Mouse (Mus musculus) mouse trophoblast stem cell (cell line): ENCODE results near the gene Gm45140.

Source experiments
- in situ Hi-C, 2 experiments: fragments of 300-500 bp; cut with MseI, MboI; formaldehyde crosslinking; loops; 2 replicates in 1 of 2; 3 replicates in 1 of 2; pipeline ENCODE4 v1.15.1; 2025

Gene Gm45140

DNA sequence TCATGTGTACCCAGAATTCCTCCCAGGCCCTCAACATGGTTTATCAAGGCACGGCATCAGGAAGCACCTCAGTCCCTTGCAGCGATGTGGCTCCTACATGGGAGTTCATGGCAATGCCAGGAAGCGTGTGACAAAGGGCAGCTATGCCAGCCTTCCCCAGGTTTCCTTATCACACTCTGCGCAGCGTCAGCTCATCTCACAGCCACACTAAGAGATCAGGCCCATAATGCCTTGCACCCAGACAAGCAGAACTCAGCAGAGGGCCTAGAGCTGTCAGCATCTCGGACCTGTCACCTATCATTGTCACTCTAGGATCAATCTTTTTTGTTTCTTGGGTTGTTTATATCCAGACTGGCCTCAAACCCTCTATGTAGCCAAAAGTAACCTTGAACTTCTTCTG lies 36.0 kb downstream of the Gm45140 start:
- in situ Hi-C loops: no loop called here

DNA sequence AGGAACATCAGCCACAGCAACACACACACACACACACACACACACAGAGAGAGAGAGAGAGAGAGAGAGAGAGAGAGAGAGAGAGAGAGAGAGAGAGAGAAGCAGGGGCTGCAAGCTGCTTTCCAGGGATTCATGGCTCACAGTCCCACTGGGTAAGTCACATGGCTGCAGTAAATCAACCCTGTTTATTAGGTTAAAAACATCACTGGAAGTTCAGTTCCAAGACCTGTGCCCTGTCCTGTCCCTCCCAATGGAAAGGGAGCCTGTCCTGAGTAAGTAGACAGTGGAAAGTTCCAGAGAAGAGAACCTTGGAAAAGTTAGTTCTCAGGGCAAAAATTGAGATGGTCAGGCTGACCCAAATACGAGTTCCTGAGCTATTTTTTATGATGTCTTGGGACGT lies 38.3 kb downstream of the Gm45140 start:
- in situ Hi-C loops: no loop called here

- in situ Hi-C loops: no loop called here
Measured at GRCm38 (mm10) chr6:87796251-87796880, 39.2 kb downstream of the Gm45140 start.

GRCm38 (mm10) chr6:87795385-87796150 lies 40.0 kb downstream of the Gm45140 start:
- in situ Hi-C loops: no loop called here

DNA sequence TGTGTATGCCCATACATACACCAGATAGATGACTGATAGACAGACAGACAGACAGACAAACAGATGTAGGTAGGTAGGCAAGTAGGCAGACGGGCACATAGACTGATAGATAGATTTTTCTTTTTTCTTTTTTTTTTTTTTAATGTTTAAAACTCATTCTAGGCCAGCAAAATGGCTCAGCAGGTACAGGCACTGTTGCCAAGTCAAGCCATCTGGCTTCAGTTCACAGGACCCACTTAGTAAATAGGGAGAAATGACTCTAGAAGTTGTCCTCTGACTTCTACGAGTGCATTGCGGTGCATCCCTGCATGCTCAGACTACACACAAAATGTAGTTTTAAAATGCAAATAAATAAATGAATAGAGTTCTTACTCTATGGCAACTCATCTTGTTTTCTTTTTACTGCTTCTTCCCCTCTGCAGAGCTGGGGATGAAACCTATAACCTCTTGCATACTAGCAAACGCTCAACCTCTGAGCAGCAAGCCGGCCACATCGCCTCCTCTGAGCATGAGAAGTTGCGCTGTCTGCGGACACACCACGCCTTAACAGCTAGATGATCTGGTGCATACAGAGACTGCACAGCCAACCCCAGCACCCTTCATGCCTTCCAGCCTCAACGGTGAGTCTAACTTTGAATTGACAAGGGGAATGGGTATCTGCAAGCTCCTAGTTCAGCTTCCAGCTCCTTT lies 41.6 kb downstream of the Gm45140 start:
- in situ Hi-C loops: no loop called here

DNA sequence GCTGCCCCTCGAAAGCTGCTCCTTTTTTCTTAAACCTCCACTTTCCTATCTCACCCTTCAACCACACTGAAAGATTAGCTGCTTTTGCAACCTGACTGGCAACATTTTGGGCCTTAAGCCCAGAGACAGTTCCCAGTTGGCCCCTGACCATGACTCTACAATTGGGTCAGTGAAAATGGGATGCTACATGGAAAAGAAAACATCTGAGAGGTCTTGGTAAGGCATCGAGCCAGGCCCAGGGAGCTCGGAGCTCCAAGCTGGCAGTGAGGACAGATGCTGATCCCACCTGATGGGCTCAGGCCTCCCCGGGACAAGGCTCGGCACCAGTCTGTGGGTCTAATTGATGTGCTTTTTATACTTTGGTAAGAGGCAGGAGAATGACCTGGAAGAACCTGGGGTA lies 43.8 kb downstream of the Gm45140 start:
- in situ Hi-C loops: no loop called here

- in situ Hi-C loops: no loop called here
Measured at GRCm38 (mm10) chr6:87790779-87791480, 44.7 kb downstream of the Gm45140 start.

- in situ Hi-C loops: no loop called here
Measured at GRCm38 (mm10) chr6:87789791-87790190, 45.8 kb downstream of the Gm45140 start.

- in situ Hi-C loops: no loop called here
Measured at GRCm38 (mm10) chr6:87788896-87789587, 46.6 kb downstream of the Gm45140 start.

- in situ Hi-C loops: no loop called here
Measured at GRCm38 (mm10) chr6:87788266-87788895, 47.2 kb downstream of the Gm45140 start.

DNA sequence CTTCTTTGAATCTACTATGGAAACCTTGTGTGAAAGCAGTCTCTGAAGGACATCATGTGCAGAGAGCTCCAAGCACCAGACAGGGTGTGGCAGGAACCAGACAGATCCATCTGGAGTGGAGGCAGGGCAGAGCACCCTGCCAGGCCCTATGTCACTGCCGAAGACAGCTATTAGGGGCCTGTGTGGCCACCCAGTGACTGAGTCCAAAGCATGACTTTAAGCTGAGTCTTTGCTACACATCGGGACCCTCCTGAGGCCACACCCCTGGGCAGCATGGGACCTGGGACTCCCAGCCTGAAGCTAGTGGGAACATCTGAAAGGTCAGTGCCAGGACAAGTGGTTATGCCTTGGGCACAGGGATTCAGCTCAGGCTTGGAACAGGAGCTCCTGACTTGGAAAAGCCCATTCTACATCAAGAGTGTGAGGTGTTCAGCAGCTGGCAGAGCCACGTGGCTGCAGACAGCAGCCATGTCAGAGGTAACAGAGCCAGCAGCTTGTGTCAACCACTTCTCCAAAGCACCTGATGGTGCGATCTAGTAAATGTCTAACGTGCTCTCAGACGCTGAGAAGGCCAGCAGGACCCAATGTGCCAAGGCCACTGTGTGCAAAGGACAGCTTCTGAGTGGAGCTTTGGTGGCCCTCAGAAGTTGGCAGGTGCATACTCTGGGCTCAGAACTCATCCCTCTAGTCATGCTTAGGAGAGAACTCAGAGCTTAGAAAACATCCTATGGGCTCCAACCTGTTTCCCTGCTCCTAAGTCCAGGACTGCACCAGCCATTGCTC lies 48.3 kb downstream of the Gm45140 start:
- in situ Hi-C loops: no loop called here

GRCm38 (mm10) chr6:87786621-87787020 lies 49.0 kb downstream of the Gm45140 start:
- in situ Hi-C loops: no loop called here

DNA sequence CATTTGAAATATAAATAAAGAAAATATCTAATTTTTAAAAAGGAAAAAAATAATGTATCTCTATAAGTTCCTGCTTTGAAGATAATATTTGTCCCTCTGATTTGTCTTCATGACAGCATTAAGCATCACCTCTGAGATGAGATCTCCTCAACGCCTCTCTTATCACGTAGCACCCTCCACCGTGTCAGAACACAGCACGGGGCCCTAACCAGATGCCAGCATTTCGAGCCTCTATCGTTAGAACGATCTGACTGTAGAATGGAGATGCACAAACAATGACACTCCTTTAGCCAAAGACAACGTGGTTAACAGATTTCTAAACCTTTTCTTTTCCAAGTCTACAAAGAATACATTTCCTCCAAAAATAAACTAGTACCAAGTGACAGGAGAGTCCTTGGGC lies 51.6 kb downstream of the Gm45140 start:
- in situ Hi-C loops: no loop called here

- in situ Hi-C loops: no loop called here
Measured at GRCm38 (mm10) chr6:87780546-87781301, 54.9 kb downstream of the Gm45140 start.

- in situ Hi-C loops: no loop called here
Measured at GRCm38 (mm10) chr6:87779174-87780165, 56.1 kb downstream of the Gm45140 start.

DNA sequence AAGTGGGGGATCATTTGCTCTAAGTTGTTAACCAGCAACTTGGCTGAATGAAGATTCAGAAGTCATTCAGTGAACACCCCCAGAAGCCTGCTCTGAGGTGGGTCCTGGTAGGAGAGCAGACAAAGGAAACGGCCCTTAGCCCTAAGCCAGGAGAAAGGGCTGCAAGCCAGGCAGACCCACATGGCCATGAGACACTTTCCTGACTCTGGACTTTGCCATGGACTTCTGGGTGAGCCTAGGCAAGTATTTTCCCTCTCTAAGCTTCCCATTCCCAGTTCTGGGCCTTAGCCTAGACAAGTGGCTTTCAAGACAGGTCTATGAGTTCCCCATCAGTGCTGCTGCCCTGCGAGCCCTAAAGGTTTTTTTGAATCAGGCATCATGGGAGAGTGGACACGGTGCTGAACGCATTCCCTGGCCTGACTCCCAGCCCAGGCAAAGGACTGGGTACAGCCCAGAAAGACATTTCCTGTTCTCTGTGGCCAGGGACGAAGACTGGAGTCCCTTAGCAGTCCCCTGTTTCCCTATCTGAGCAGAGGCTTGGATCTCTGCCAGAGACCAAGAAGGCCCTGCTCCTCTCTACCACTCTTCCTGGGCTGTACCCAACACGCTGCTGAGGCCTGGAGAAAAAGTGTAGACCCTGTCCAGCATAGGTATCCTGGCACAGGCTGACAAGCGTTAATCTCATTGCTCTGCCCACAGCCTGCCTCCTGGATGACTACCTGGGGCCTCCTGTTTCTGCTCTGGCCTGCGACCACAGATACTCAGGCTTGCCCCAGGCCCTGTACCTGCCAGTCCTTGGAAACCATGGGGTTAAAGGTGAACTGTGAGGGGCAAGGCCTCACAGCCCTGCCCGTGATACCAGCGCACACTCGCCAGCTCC lies 57.1 kb downstream of the Gm45140 start:
- in situ Hi-C loops: no loop called here

DNA sequence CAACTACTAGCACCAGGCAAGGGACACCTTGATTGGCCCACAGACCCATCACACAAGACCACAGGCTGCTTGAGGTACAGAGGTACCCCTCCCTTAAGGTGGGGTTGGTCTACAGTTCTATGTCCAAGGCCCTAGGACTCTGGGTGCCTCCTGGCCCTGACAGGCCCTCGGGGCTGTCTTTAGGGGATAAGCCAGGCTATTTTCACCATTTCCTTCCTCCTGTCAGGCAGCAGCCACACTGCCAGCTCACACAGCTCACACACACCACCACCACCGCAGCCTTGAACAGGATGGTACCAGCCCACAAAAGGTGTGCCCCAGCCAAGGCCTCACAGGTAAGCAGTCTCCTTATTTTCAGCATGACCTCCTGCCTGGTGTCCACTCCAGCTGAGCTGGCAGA lies 57.8 kb downstream of the Gm45140 start, which contains the start of gene Gp9:
Gp9 (plus strand) TSS at position 231 of the 400 bp plus-strand sequence.
- in situ Hi-C loops: no loop called here
